Mouse (Mus musculus) midbrain, embryonic 13.5 days (tissue): Measurements from ENCODE around the gene Rnd2. TPM values are rescaled to one million over a fixed set of nuclear protein-coding genes. Genes with fewer than 3 reads are reported as not detected.

Experiments used
- ATAC-seq: fragments of 200-750 bp; cut with Nextera tagmentation; 2 replicates; pipeline ENCODE4 v1.8.0; 2017; ENCODE audit warnings: mild to moderate bottlenecking, moderate TSS enrichment, moderate library complexity
- H3K27ac ChIP-seq: fragments of 300-500 bp; sonication (generic); 2 replicates; pipeline ENCODE4 v1.5.1; 2015; ENCODE audit warnings: inconsistent platforms, mild to moderate bottlenecking, moderate library complexity
- H3K27me3 ChIP-seq: fragments of 300-500 bp; sonication (generic); 2 replicates; pipeline ENCODE4 v1.6.1; 2015; ENCODE audit warnings: mild to moderate bottlenecking, inconsistent platforms
- H3K36me3 ChIP-seq: fragments of 300-500 bp; sonication (generic); 2 replicates; pipeline ENCODE4 v1.6.1; 2015; ENCODE audit warnings: mild to moderate bottlenecking, inconsistent platforms
- H3K4me1 ChIP-seq: fragments of 300-500 bp; sonication (generic); replicated peaks from 2 replicates; pipeline ENCODE4 v1.6.1; 2015; ENCODE audit warnings: inconsistent platforms
- H3K4me2 ChIP-seq: fragments of 300-500 bp; sonication (generic); replicated peaks from 2 replicates; pipeline ENCODE4 v1.6.1; 2015; ENCODE audit warnings: moderate library complexity, mild to moderate bottlenecking, inconsistent platforms
- H3K4me3 ChIP-seq: fragments of 300-500 bp; sonication (generic); replicated peaks from 2 replicates; pipeline ENCODE4 v1.5.1; 2015; ENCODE audit warnings: mild to moderate bottlenecking, inconsistent platforms
- H3K9ac ChIP-seq: fragments of 300-500 bp; sonication (generic); replicated peaks from 2 replicates; pipeline ENCODE4 v1.6.1; 2015; ENCODE audit warnings: mild to moderate bottlenecking, inconsistent platforms
- H3K9me3 ChIP-seq: fragments of 300-500 bp; sonication (generic); 2 replicates; pipeline ENCODE4 v1.6.1; 2016; ENCODE audit warnings: mild to moderate bottlenecking, inconsistent platforms
- WGBS: fragments of 180-500 bp; shearing (Covaris S2); methylation state at CpG from one replicate; pipeline ENCODE4 v1.1.7; 2015; 5-methylcytosine and 5-hydroxymethylcytosine counted together
- polyA plus RNA-seq: library from polyadenylated mRNA; unstranded; fragments of >200 nt; fragmentation: Nextera tagmentation; extraction: Ambion mirVana; gene quantifications from 2 replicates; pipeline ENCODE4 v1.2.1, GENCODE M21; 2015

The Rnd2 gene
- 102 and 117 TPM in 2 replicates for polyA plus RNA-seq

DNA sequence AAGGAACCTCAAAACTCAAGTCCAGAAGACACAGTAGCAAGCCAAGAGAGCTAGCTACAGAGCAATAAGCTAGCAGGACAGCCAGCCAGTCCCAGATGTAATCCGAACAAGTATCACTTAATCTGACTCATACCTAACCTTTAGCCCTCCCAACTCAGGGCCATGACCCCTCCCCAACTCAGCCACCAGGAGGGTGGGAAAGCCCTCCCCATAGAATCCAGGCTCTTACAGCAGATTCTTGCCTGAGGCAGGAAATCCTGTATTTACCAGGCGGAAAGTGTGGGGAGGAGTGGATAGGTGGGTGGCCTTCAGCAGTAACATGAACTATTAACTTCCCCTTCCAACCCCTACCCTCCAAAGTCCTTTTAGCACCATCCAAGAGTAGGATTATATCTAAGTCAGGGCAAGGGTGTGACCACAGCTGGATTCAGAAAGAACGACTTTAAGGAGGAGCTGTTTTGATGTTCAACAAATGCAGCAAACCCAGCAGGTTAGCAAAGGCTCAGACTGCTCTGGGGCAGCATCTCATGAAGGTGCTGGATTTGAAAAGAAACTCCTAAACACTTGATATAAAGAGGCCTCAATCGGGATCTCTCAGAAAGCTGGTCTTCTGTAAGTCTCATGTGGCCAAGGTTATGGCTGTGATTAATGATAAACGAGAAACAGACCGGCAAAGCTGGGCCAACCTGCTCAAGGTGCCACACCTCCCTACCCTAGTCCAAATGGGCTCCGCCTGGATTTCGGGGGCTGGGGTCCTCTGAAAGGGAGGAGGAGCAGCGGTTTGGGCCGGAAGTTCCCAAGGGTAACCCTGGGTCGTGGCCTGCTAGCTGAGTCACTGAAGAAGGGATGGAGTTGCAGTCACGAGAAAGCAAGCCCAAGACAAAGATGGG, at the start of gene Rnd2:
Gene Rnd2 (plus strand): TSS at position 789 of the 890 bp plus-strand sequence.
- Histone ChIP-seq H3K4me2 (peak within 1 kb of the TSS; percentile 82), H3K36me3 (peaks cover 32% of the 10 kb centered on the region), H3K4me3 (peak within 1 kb of the TSS; percentile 95), H3K4me1 (peaks cover 62% of the 10 kb centered on the region), H3K27ac (peak within 1 kb of the TSS; percentile 94), H3K9me3 (no peaks in the 10 kb centered on the region), H3K9ac (peak within 1 kb of the TSS; percentile 95), H3K27me3 (no peaks in the 10 kb centered on the region)
- no peak for ATAC-seq
- WGBS: 14% methylated on average over 12 of the region's 12 CpGs

DNA sequence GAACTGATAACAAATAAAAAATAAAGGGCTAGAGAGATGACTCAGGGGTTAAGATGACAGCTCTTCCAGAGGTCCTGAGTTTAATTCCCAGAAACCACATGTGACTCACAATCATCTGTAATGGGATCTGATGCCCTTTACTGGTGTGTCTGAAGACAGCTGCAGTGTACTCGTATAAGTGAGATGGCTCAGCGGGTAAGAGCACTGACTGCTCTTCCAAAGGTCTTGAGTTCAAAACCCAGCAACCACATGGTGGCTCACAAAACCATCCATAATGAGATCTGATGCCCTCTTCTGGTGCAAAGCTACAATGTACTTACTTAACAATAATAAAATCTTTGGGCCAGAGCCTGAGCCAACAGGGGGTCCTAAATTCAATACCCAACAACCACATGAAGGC, 49.5 kb upstream of the Rnd2 start:
- no peak for ATAC-seq
- H3K27ac ChIP-seq: no peak overlapping the region
- no peak overlapping the region for H3K4me2 ChIP-seq
- no peak overlapping the region for H3K9ac ChIP-seq
- no peaks in the 10 kb centered on the region for H3K27me3 ChIP-seq
- WGBS: 91% methylated on average over 2 of the region's 2 CpGs
- H3K36me3 ChIP-seq: peaks cover 36% of the 10 kb centered on the region
- H3K9me3 ChIP-seq: no peaks in the 10 kb centered on the region
- peaks cover 15% of the 10 kb centered on the region for H3K4me1 ChIP-seq
- no peak overlapping the region for H3K4me3 ChIP-seq

DNA sequence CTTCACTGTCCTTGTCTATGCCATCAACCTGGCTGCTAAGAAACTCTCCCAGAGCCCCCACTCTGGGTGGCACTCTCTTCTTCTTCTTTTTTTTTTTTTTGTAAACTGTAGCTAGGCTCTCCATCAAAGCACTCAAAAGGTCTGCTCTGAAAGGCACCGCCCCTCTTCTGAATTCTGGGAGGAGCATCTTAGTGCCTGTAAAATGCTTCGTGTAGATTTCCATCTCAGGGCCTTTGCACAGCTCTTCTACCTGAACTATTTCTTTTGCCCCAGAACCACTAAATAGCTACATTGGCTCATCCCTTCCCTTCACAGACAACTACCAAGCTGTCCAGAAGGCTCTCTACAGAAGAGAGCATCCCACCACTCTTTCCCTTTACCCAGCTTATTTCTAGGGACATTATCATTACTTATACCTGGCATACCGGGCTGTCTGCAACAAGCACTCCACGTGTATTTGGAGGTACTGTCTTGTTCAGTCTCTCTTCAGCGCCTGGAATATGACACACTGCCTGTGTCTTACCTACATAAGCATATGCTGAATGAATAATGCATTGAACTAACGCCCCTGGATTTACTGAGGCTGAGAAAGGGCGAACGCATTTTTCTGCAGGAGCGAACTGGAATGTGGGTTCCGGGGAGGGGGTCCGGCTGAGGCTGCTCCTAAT, 48.2 kb upstream of the Rnd2 start:
- Histone ChIP-seq H3K4me1 (peaks cover 15% of the 10 kb centered on the region), H3K9ac (peak overlapping the region; percentile 90), H3K4me2 (peak overlapping the region; percentile 69), H3K27me3 (no peaks in the 10 kb centered on the region), H3K9me3 (no peaks in the 10 kb centered on the region), H3K36me3 (peaks cover 23% of the 10 kb centered on the region), H3K4me3 (peak overlapping the region; percentile 81), H3K27ac (peak overlapping the region; percentile 86)
- ATAC-seq: peak; percentile 69
- WGBS: 2% methylated on average over 11 of the region's 11 CpGs

DNA sequence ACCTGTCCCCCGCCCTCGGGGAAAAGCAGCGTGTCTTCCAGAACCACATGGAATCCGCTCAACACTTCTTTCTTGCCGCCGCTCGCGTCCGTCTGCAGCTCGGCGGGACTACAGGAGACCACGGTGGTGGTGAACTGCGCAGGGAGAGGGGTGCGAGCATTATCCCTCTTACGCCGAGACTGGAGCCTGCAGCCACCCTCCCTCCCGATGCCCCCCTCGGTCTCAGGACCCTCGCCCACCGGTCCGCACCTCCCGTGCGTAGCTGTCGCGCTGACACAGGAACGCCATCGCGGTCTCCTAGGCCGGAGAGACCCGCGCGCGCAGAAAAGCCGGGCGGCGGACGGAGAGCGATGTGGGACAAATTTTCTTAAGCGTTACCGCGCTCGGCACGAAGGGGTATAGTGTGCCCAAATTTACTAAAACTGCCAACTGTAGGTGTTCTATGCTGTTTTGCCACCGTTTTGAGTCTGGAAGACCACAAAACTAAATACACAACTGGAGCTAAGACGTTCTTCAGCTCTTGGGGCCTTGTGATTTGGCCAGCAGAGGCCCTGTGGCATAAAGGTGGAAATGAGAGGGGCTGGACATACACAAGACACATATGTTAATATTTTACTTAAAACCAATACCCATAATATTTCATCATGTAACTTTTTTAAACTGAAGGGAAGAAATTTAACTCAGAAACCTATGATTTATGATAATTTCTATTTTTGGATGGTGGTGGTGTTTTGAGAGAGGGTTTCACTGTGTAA, 47.5 kb upstream of the Rnd2 start, which contains the start of gene Aarsd1:
Gene Aarsd1 (minus strand): TSS at position 515 of the 755 bp plus-strand sequence.
- Histone ChIP-seq H3K4me2 (peak within 1 kb of the TSS; percentile 69), H3K27ac (peak within 1 kb of the TSS; percentile 86), H3K9me3 (no peaks in the 10 kb centered on the region), H3K9ac (peak within 1 kb of the TSS; percentile 90), H3K4me3 (peak within 1 kb of the TSS; percentile 81), H3K4me1 (peaks cover 15% of the 10 kb centered on the region), H3K36me3 (peaks cover 16% of the 10 kb centered on the region), H3K27me3 (no peaks in the 10 kb centered on the region)
- WGBS: under 1% methylated on average over 45 of the region's 45 CpGs
- peak; percentile 87 for ATAC-seq

DNA sequence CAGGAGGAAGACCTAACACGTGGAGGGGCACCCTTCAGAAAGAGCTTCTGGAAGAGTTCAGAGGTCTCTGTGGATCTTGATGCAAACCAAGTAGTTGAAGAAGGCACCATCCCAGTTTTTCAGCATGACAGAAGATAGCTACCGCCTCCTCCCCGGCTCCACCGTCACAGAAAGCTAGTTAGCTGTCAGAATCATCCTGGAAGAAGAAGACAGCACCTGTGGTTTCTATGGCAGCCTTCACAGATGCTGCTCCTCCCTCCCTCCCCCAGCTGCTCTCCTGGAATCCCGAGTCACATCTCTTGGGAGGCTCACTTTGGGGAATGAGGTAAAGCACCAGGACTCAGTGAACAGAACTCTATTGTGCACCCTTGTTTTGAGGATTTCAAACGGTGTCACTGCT, 45.8 kb upstream of the Rnd2 start:
- H3K4me3 ChIP-seq: no peak overlapping the region
- no peaks in the 10 kb centered on the region for H3K9me3 ChIP-seq
- H3K27ac ChIP-seq: no peak overlapping the region
- peaks cover 5% of the 10 kb centered on the region; the same call in 1 of the 2 replicates for H3K27me3 ChIP-seq
- ATAC-seq: no peak
- H3K4me2 ChIP-seq: no peak overlapping the region
- H3K4me1 ChIP-seq: peaks cover 18% of the 10 kb centered on the region
- no peak overlapping the region for H3K9ac ChIP-seq
- 60% methylated on average over 6 of the region's 6 CpGs for WGBS
- no peaks in the 10 kb centered on the region for H3K36me3 ChIP-seq

DNA sequence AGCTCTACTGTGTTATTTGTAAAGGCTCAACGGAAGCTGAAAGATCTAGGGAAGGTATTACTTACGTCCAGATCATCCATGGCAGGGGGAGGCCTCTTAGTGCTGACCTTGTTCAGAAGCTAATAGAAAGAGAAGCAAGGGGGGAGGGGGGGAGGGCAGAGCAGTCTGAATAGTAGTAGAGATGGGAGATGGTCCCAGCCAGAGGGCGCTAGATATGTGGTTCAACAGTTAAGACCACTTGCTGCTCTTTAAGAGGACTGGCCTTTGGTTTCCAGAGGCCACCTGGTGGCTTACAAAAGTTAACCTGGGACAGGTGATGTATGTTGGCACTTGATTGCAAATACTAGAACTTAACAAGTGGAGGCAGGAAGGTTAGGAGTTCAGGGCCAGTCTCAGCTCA, 45.2 kb upstream of the Rnd2 start:
- Histone ChIP-seq H3K27ac (no peak overlapping the region), H3K4me2 (no peak overlapping the region), H3K36me3 (no peaks in the 10 kb centered on the region), H3K4me1 (peaks cover 24% of the 10 kb centered on the region), H3K9ac (no peak overlapping the region), H3K27me3 (peaks cover 5% of the 10 kb centered on the region; the same call in 1 of the 2 replicates), H3K9me3 (no peaks in the 10 kb centered on the region), H3K4me3 (no peak overlapping the region)
- WGBS: 26% methylated on average over 3 of the region's 3 CpGs
- ATAC-seq: no peak

DNA sequence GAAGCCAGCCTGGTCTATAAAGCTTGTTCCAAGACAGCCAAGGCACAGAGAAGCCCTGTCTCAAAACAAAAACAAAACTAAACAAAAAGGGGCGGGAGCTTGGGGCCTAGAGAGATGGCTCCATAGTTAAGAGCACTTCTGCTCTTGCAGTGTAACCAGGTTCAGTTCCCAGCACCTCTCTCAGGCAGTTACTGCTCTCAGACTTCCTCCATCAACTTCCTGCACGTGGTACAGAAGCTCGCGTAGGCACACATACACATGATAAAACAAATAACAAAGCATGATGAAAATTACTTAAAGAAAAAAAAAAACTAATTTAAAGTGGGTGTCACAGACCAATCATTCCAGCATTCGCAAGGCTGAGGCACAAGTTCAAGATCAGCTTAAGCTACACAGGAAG, 44.7 kb upstream of the Rnd2 start:
- no peak for ATAC-seq
- no peak overlapping the region for H3K27ac ChIP-seq
- H3K4me2 ChIP-seq: no peak overlapping the region
- H3K9me3 ChIP-seq: no peaks in the 10 kb centered on the region
- H3K4me1 ChIP-seq: peaks cover 22% of the 10 kb centered on the region
- H3K4me3 ChIP-seq: no peak overlapping the region
- H3K36me3 ChIP-seq: no peaks in the 10 kb centered on the region
- peaks cover 5% of the 10 kb centered on the region; the same call in 1 of the 2 replicates for H3K27me3 ChIP-seq
- WGBS: 93% methylated on average over 5 of the region's 5 CpGs
- H3K9ac ChIP-seq: no peak overlapping the region

DNA sequence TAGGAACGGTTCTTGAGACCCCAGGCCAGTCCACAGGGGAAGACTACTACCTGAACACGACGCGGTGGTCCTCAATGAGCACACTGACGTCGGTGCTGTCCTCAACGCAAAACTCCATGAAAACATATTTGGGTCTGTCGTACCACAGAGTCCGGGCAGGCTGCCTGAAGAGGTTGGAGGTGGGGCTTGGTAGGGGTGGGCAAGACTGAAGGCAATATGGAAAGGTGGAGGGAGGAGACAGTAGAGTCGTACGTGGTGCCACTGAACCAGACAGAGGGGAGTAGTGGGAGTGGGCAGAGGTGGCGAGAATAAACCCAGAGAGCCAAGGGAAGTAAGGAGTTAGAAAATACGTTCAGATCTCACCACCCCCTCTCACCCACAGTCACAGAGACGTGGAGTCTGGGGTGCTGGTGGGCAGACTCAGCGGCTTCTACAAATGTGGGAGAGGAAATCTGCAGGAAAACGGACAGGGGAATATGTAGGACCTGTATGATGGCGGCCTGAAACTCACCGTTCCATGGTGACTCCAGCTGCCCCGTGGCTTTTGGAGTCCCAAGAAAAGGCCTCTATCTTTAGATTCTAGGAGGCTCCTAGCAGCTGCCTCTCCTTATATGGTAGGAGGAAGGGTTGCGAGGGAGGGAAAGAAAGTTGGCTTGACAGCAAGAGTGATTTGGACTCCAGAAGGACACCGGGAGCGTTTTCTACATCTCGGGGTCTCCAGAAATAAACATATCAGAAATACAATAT, 40.5 kb upstream of the Rnd2 start, which contains the start of gene Gm27029:
Gene Gm27029 (minus strand): TSS at position 692 of the 747 bp plus-strand sequence.
- peak within 1 kb of the TSS; percentile 77 for H3K9ac ChIP-seq
- H3K9me3 ChIP-seq: no peaks in the 10 kb centered on the region
- H3K4me3 ChIP-seq: peak within 1 kb of the TSS; percentile 72
- peak within 1 kb of the TSS; percentile 84 for H3K27ac ChIP-seq
- H3K4me2 ChIP-seq: peak within 1 kb of the TSS; percentile 94
- peaks cover under 1% of the 10 kb centered on the region; the same call in 1 of the 2 replicates for H3K36me3 ChIP-seq
- peak; percentile 58 for ATAC-seq
- H3K4me1 ChIP-seq: peaks cover 32% of the 10 kb centered on the region
- peaks cover 5% of the 10 kb centered on the region; the same call in 1 of the 2 replicates for H3K27me3 ChIP-seq
- WGBS: 6% methylated on average over 23 of the region's 23 CpGs

DNA sequence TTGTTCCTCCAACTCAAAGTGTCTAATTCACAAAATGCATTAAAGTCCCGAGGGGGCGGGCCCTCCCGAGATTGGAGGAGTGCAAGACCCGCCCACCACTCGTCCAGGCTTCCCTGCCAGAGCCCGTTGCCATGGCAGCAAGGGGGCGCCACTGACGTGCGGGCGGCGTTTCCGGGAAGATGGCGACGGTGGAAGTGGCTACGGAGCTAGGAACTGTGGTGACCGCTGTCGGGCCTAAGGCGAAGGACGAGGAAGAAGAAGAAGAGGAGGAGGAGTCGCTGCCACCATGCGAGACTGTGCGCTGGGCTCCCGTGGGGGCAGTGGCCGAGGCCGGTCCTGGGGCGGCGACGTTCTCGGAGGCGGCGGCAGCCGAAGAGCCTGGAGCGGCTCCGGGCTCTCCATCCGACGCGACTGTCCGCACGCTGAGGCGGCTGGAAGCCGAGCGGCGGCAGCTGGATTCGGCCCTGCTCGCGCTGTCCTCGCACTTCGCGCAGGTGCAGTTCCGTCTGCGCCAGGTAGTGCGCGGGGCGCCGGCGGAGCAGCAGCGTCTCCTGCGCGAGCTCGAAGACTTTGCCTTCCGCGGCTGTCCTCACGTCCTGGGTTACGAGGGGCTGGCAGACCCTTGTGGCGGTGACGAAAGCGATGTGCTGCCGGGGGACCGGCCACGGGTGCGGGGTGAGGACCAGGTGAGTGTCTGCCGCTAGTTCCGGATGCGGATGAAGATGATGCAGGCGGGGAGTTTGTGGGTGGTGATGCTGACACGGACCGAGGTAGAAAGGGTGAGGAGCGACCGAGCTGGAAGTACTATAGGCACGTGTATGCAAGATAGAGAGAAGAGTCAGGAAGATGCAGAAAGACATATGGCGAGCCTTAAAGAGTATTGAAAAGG, 39.6 kb upstream of the Rnd2 start, which contains the start of the genes Rundc1 and Ptges3l:
Gene Rundc1 (plus strand): TSS at position 161 of the 889 bp plus-strand sequence.
Gene Ptges3l (minus strand): TSS at position 409 of the 889 bp plus-strand sequence.
- Histone ChIP-seq H3K4me3 (peak within 1 kb of the TSS; percentile 72), H3K36me3 (peaks cover 9% of the 10 kb centered on the region), H3K27ac (peak within 1 kb of the TSS; percentile 84), H3K4me2 (peak within 1 kb of the TSS; percentile 94), H3K4me1 (peaks cover 32% of the 10 kb centered on the region), H3K9me3 (no peaks in the 10 kb centered on the region), H3K9ac (peak within 1 kb of the TSS; percentile 77), H3K27me3 (peaks cover 5% of the 10 kb centered on the region; the same call in 1 of the 2 replicates)
- WGBS: under 1% methylated on average over 81 of the region's 81 CpGs
- ATAC-seq: peak; percentile 95

DNA sequence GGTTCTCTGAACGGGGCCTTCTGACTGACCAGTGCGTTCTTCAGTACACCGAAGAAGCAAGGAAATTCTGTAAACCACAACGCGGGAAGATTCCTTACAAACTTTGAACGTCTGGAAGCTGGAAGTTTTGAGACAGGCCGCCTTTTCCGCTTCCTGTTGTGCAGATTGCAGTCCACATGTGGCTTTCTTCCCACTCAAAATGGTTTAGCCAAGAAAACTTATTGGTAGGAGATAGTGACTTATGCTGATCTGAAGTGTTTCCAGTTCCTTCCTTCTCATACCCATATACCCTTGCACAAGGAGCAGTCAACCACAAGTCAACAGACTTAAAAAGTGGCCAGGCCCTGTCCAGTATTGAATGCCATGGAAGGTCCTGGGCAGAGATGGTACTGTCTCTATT, 38.6 kb upstream of the Rnd2 start:
- H3K4me1 ChIP-seq: peaks cover 32% of the 10 kb centered on the region
- no peak for ATAC-seq
- no peaks in the 10 kb centered on the region for H3K9me3 ChIP-seq
- H3K4me2 ChIP-seq: peak overlapping the region; percentile 94
- WGBS: 77% methylated on average over 8 of the region's 8 CpGs
- H3K27me3 ChIP-seq: peaks cover 5% of the 10 kb centered on the region; the same call in 1 of the 2 replicates
- peaks cover 19% of the 10 kb centered on the region for H3K36me3 ChIP-seq
- H3K9ac ChIP-seq: peak overlapping the region; percentile 77
- peak overlapping the region; percentile 72 for H3K4me3 ChIP-seq
- no peak overlapping the region for H3K27ac ChIP-seq
